In genomic region chr5:103134839-103135238, GRCm38 (mm10) we compare ENCODE assay signal across 10 mouse cellular contexts.
DNase-seq lines count a peak whose midpoint lies in the region; ATAC-seq and TF ChIP-seq lines count a peak whose summit lies in the region.
"Had no signal": no experiment of that assay in that cellular context is flagged by ENCODE, and none has a peak within 500 bp of the region (broad histone marks: within the 10 kb centered on the region; RNA-seq: fewer than 3 reads in every experiment).

No protein-coding gene starts in this region.

- H3K4me2 ChIP-seq in lung, embryonic 14.5 days, result no peak overlapping the region
- H3K4me2 ChIP-seq in forebrain, embryonic 12.5 days, result no peak overlapping the region
- H3K4me2 ChIP-seq: liver, embryonic 12.5 days had no signal

- WGBS in lung, embryonic 14.5 days, result 55% methylated on average over 9 of the region's 9 CpGs
- WGBS in forebrain, embryonic 12.5 days, result 90% methylated on average over 9 of the region's 9 CpGs
- 86% methylated on average over 9 of the region's 9 CpGs for WGBS in hindbrain, embryonic 10.5 days

- ATAC-seq in lung, embryonic 14.5 days (ENCODE audit: insufficient read depth), result no peak
- no peak for ATAC-seq in forebrain, embryonic 12.5 days (ENCODE audit: low FRiP score)
- ATAC-seq: forebrain, embryonic 14.5 days; liver, embryonic 12.5 days had no signal

- no peak overlapping the region for H3K27ac ChIP-seq in lung, embryonic 14.5 days (ENCODE audit: low read depth)
- no peak overlapping the region for H3K27ac ChIP-seq in forebrain, embryonic 12.5 days
- H3K27ac ChIP-seq in hindbrain, embryonic 10.5 days, result no peak overlapping the region
- H3K27ac ChIP-seq: liver, embryonic 12.5 days had no signal

- no peak overlapping the region for H3K9ac ChIP-seq in lung, embryonic 14.5 days
- H3K9ac ChIP-seq in forebrain, embryonic 12.5 days, result no peak overlapping the region
- H3K9ac ChIP-seq: liver, embryonic 12.5 days had no signal

- H3K27me3 ChIP-seq in lung, embryonic 14.5 days (ENCODE audit: insufficient read depth, low read length), result no peaks in the 10 kb centered on the region
- no peaks in the 10 kb centered on the region for H3K27me3 ChIP-seq in forebrain, embryonic 12.5 days
- no peaks in the 10 kb centered on the region for H3K27me3 ChIP-seq in hindbrain, embryonic 10.5 days (ENCODE audit: insufficient read depth, poor library complexity, severe bottlenecking)
- H3K27me3 ChIP-seq: liver, embryonic 12.5 days had no signal

- no peaks in the 10 kb centered on the region; the same call in 1 of the 2 replicates for H3K9me3 ChIP-seq in lung, embryonic 14.5 days (ENCODE audit: low read depth, low read length)
- H3K9me3 ChIP-seq in forebrain, embryonic 12.5 days, result no peaks in the 10 kb centered on the region
- no peaks in the 10 kb centered on the region for H3K9me3 ChIP-seq in hindbrain, embryonic 10.5 days

- H3K4me3 ChIP-seq in lung, embryonic 14.5 days (ENCODE audit: low read depth, low read length), result no peak overlapping the region
- H3K4me3 ChIP-seq in forebrain, embryonic 12.5 days (replicated peaks), result no peak overlapping the region
- no peak overlapping the region for H3K4me3 ChIP-seq in hindbrain, embryonic 10.5 days
- H3K4me3 ChIP-seq: liver, embryonic 12.5 days had no signal

- no peak for TF ChIP-seq CTCF in lung, embryonic 14.5 days (IDR thresholded peaks at IDR 0.05; ENCODE audit: low read depth)

- intact Hi-C loops in left cerebral cortex, postnatal 36 days (cut with DNase I), result no loop called here

- no peaks in the 10 kb centered on the region for H3K4me1 ChIP-seq in lung, embryonic 14.5 days (ENCODE audit: insufficient read depth)
- H3K4me1 ChIP-seq in forebrain, embryonic 12.5 days, result 0 out of 2 replicates have a peak, but pooled peaks cover 3% of the 10 kb centered on the region
- no peaks in the 10 kb centered on the region for H3K4me1 ChIP-seq in hindbrain, embryonic 10.5 days (replicated peaks)
- H3K4me1 ChIP-seq: liver, embryonic 12.5 days had no signal

- no peaks in the 10 kb centered on the region for H3K36me3 ChIP-seq in lung, embryonic 14.5 days (ENCODE audit: insufficient read depth)
- no peaks in the 10 kb centered on the region for H3K36me3 ChIP-seq in forebrain, embryonic 12.5 days (replicated peaks)
- no peaks in the 10 kb centered on the region for H3K36me3 ChIP-seq in hindbrain, embryonic 10.5 days
- H3K36me3 ChIP-seq: G1E; liver, embryonic 12.5 days had no signal

- peak; percentile 70 for DNase-seq in lung, embryonic 14.5 days
- no peak for DNase-seq in lung, adult 18-20 months
- DNase-seq in adrenal gland, adult 8-10 months, result peak; percentile 41
- DNase-seq in brain, adult 2 months (ENCODE audit: low read depth, low spot score), result peak; percentile 76
- DNase-seq in left cerebral cortex, postnatal 36 days (ENCODE audit: low spot score in 2 of 2), result peak; percentile 26 to 33
- no peak for DNase-seq in hindbrain, embryonic 10.5 days (ENCODE audit: low spot score)

Comparison
In these comparisons a context has a peak if more than half of its experiments do, and no peak if none do; other contexts are left out.
1. DNase-seq: peak in lung, embryonic 14.5 days (single experiment), adrenal gland, adult 8-10 months (single experiment), brain, adult 2 months (single experiment) and left cerebral cortex, postnatal 36 days (2 of 2); none in lung, adult 18-20 months (0 of 2) and hindbrain, embryonic 10.5 days (single experiment).